ENCODE assay signal across 8 mouse cellular contexts in genomic region chr12:80260056-80260743, GRCm38 (mm10). TPM values are rescaled to one million over a fixed set of nuclear protein-coding genes. Genes with fewer than 3 reads are reported as not detected.
DNase-seq lines count a peak whose midpoint lies in the region; ATAC-seq and TF ChIP-seq lines count a peak whose summit lies in the region.

TSS of gene Actn1 (minus strand) at chr12:80260371.

- peak; percentile 66 for TF ChIP-seq POLR2A in brain, embryonic 14.5 days (IDR thresholded peaks at IDR 0.05; ENCODE audit: borderline replicate concordance, extremely low read depth, insufficient read depth, insufficient read length, poor library complexity, severe bottlenecking)

- WGBS in heart, embryonic 10.5 days: under 1% methylated on average over 52 of the region's 55 CpGs
- WGBS in kidney, embryonic 15.5 days: under 1% methylated on average over 55 of the region's 55 CpGs
- under 1% methylated on average over 46 of the region's 55 CpGs for WGBS in limb, embryonic 15.5 days
- WGBS in midbrain, postnatal 0 days: 1% methylated on average over 48 of the region's 55 CpGs

- ATAC-seq in kidney, embryonic 15.5 days (replicated peaks; ENCODE audit: low FRiP score): peak; percentile 95
- peak; percentile 92 for ATAC-seq in limb, embryonic 15.5 days (ENCODE audit: insufficient number of reproducible peaks, low FRiP score, low TSS enrichment, low read depth)
- ATAC-seq in midbrain, postnatal 0 days (ENCODE audit: low FRiP score): peak; percentile 94

- H3ac ChIP-seq in C2C12 (ENCODE audit: control insufficient read depth, insufficient read length, low read depth): peak within 1 kb of the TSS; percentile 83

- peak within 1 kb of the TSS; percentile 89 for H3K4me3 ChIP-seq in C2C12 (ENCODE audit: insufficient read depth, poor library complexity, severe bottlenecking)
- H3K4me3 ChIP-seq in erythroblast, embryonic 14.5 days (replicated peaks): peak within 1 kb of the TSS; percentile 57
- peak within 1 kb of the TSS; percentile 94 for H3K4me3 ChIP-seq in heart, embryonic 10.5 days
- peak within 1 kb of the TSS; percentile 95 for H3K4me3 ChIP-seq in kidney, embryonic 15.5 days (replicated peaks)
- peak within 1 kb of the TSS; percentile 72 for H3K4me3 ChIP-seq in limb, embryonic 15.5 days
- H3K4me3 ChIP-seq in midbrain, postnatal 0 days (ENCODE audit: low read depth, low read length): peak within 1 kb of the TSS; percentile 56

- no peak for TF ChIP-seq CTCF in C2C12 (IDR thresholded peaks at IDR 0.05; ENCODE audit: control insufficient read depth, insufficient read depth, insufficient read length)
- TF ChIP-seq CTCF in brain, embryonic 14.5 days (IDR thresholded peaks at IDR 0.05; ENCODE audit: borderline replicate concordance, extremely low read depth, insufficient read depth, insufficient read length): no peak
- 0 out of 2 replicates have a peak, but pooled peaks have one; percentile 2 for TF ChIP-seq CTCF in midbrain, postnatal 0 days (IDR thresholded peaks at IDR 0.05)

- H3K27ac ChIP-seq in heart, embryonic 10.5 days: peak within 1 kb of the TSS; percentile 98
- H3K27ac ChIP-seq in kidney, embryonic 15.5 days: peak within 1 kb of the TSS; percentile 99
- peak within 1 kb of the TSS; percentile 96 for H3K27ac ChIP-seq in limb, embryonic 15.5 days
- peak within 1 kb of the TSS; percentile 84 for H3K27ac ChIP-seq in midbrain, postnatal 0 days (ENCODE audit: low read depth, low read length)

- peaks cover 28% of the 10 kb centered on the region for H3K36me3 ChIP-seq in C2C12 (ENCODE audit: control insufficient read depth, insufficient read depth)
- no peaks in the 10 kb centered on the region for H3K36me3 ChIP-seq in erythroblast, embryonic 14.5 days (ENCODE audit: control insufficient read depth)
- H3K36me3 ChIP-seq in heart, embryonic 10.5 days: no peaks in the 10 kb centered on the region; the same call in 1 of the 2 replicates
- no peaks in the 10 kb centered on the region for H3K36me3 ChIP-seq in kidney, embryonic 15.5 days
- H3K36me3 ChIP-seq in limb, embryonic 15.5 days: no peaks in the 10 kb centered on the region
- H3K36me3 ChIP-seq in midbrain, postnatal 0 days (ENCODE audit: insufficient read depth, low read length): no peaks in the 10 kb centered on the region

- H3K9me3 ChIP-seq in erythroblast, embryonic 14.5 days (ENCODE audit: control insufficient read depth, low read length): no peaks in the 10 kb centered on the region
- H3K9me3 ChIP-seq in heart, embryonic 10.5 days: no peaks in the 10 kb centered on the region
- H3K9me3 ChIP-seq in kidney, embryonic 15.5 days (replicated peaks): no peaks in the 10 kb centered on the region
- no peaks in the 10 kb centered on the region for H3K9me3 ChIP-seq in limb, embryonic 15.5 days
- no peaks in the 10 kb centered on the region for H3K9me3 ChIP-seq in midbrain, postnatal 0 days (ENCODE audit: low read length)

- peaks cover 49% of the 10 kb centered on the region for H3K79me2 ChIP-seq in C2C12 (ENCODE audit: control insufficient read depth, insufficient read depth)

- H3K79me3 ChIP-seq in C2C12 (ENCODE audit: low read depth): peaks cover 46% of the 10 kb centered on the region

- H3K4me1 ChIP-seq in erythroblast, embryonic 14.5 days (ENCODE audit: control insufficient read depth): peaks cover 3% of the 10 kb centered on the region
- peaks cover 37% of the 10 kb centered on the region for H3K4me1 ChIP-seq in heart, embryonic 10.5 days
- H3K4me1 ChIP-seq in kidney, embryonic 15.5 days: peaks cover 40% of the 10 kb centered on the region
- peaks cover 43% of the 10 kb centered on the region for H3K4me1 ChIP-seq in limb, embryonic 15.5 days
- peaks cover 10% of the 10 kb centered on the region for H3K4me1 ChIP-seq in midbrain, postnatal 0 days (ENCODE audit: insufficient read depth, low read length)

- DNase-seq in brain, embryonic 14.5 days (ENCODE audit: low read depth): peak; percentile 98
- DNase-seq in heart, embryonic 10.5 days (ENCODE audit: low spot score): peak; percentile 97
- peak; percentile 96 for DNase-seq in midbrain, postnatal 0 days (ENCODE audit: low spot score)
- peak; percentile 65 to 74 for DNase-seq in spleen, postnatal 36 days (ENCODE audit: low spot score in 2 of 2)

- no peaks in the 10 kb centered on the region for H3K27me3 ChIP-seq in C2C12 (ENCODE audit: control insufficient read depth, insufficient read depth, insufficient read length)
- H3K27me3 ChIP-seq in erythroblast, embryonic 14.5 days (ENCODE audit: control insufficient read depth): peaks cover 60% of the 10 kb centered on the region
- no peaks in the 10 kb centered on the region for H3K27me3 ChIP-seq in heart, embryonic 10.5 days (ENCODE audit: insufficient read depth, poor library complexity, severe bottlenecking)
- H3K27me3 ChIP-seq in kidney, embryonic 15.5 days: no peaks in the 10 kb centered on the region
- H3K27me3 ChIP-seq in limb, embryonic 15.5 days: no peaks in the 10 kb centered on the region
- 0 out of 2 replicates have a peak, but pooled peaks cover 5% of the 10 kb centered on the region for H3K27me3 ChIP-seq in midbrain, postnatal 0 days (ENCODE audit: insufficient read depth, low read length)

- H3K4me2 ChIP-seq in kidney, embryonic 15.5 days: peak within 1 kb of the TSS; percentile 89
- peak within 1 kb of the TSS; percentile 80 for H3K4me2 ChIP-seq in limb, embryonic 15.5 days
- peak within 1 kb of the TSS; percentile 93 for H3K4me2 ChIP-seq in midbrain, postnatal 0 days (ENCODE audit: low read depth, low read length, poor library complexity, severe bottlenecking)

- peak within 1 kb of the TSS; percentile 87 for H3K9ac ChIP-seq in kidney, embryonic 15.5 days
- H3K9ac ChIP-seq in limb, embryonic 15.5 days: peak within 1 kb of the TSS; percentile 82
- peak within 1 kb of the TSS; percentile 81 for H3K9ac ChIP-seq in midbrain, postnatal 0 days (replicated peaks; ENCODE audit: low read length, poor library complexity, severe bottlenecking)

TF ChIP-seq in C2C12, 6 proteins besides CTCF, POLR2A, EP300 and RAD21:
- no peak for TF ChIP-seq CEBPB (IDR thresholded peaks at IDR 0.05; ENCODE audit: low read depth)
- TF ChIP-seq MAX (IDR thresholded peaks at IDR 0.05): peak; percentile 47
- no peak for TF ChIP-seq MYOG (IDR thresholded peaks at IDR 0.05; ENCODE audit: control insufficient read depth, extremely low read depth, insufficient read length)
- no peak for TF ChIP-seq MYOD1 (IDR thresholded peaks at IDR 0.05; ENCODE audit: control insufficient read depth, insufficient read length, low read depth)
- peak; percentile 81 for TF ChIP-seq USF1 (IDR thresholded peaks at IDR 0.05; ENCODE audit: low read depth)
- no peak for TF ChIP-seq FOSL1 (IDR thresholded peaks at IDR 0.05; ENCODE audit: insufficient read depth, low read length, poor library complexity, severe bottlenecking)
TF ChIP-seq in C2C12: peak in this region for 2.

RNA-seq across cellular contexts. Expression of gene Actn1, which starts in this region (rescaled TPM):
- 301 TPM for polyA plus RNA-seq in C2C12 (2012; fragmentation: generic; extraction: Trizol)
- polyA plus RNA-seq in brain, embryonic 14.5 days (2012; rRNA removed): 25.1 and 30.5 TPM in 2 replicates
- polyA plus RNA-seq in erythroblast, embryonic 14.5 days (2012): 0.54 and 1.2 TPM in 2 replicates
- 62.6 and 67.8 TPM in 2 replicates for polyA plus RNA-seq in heart, embryonic 10.5 days (2016; fragmentation: Nextera tagmentation; extraction: Ambion mirVana)
- polyA plus RNA-seq in kidney, embryonic 15.5 days (2015; fragmentation: Nextera tagmentation; extraction: Ambion mirVana): 46.0 and 47.6 TPM in 2 replicates
- 25.5 and 29.4 TPM in 2 replicates for polyA plus RNA-seq in limb, embryonic 15.5 days (2015; fragmentation: Nextera tagmentation; extraction: Ambion mirVana)
- total RNA-seq in midbrain, postnatal 0 days (2014; rRNA removed): 17.1 and 18.0 TPM in 2 replicates
- polyA plus RNA-seq in midbrain, postnatal 0 days (2015; fragmentation: Nextera tagmentation; extraction: Ambion mirVana): 6.2 and 7.4 TPM in 2 replicates

Comparison
In these comparisons a context has a peak if more than half of its experiments do, and no peak if none do; other contexts are left out.
1. Peak in every context shown above with its lines: DNase-seq, ATAC-seq, H3K4me3 ChIP-seq and H3K27ac ChIP-seq.